In genomic region chr5:122324608-122325431, GRCm38 (mm10) we compare ENCODE assay signal across 9 mouse cellular contexts. TPM values are rescaled to one million over a fixed set of nuclear protein-coding genes. Genes with fewer than 3 reads are reported as not detected.
DNase-seq lines count a peak whose midpoint lies in the region; TF ChIP-seq lines count a peak whose summit lies in the region.
"Had no signal": no experiment of that assay in that cellular context is flagged by ENCODE, and none has a peak within 500 bp of the region (broad histone marks: within the 10 kb centered on the region; RNA-seq: fewer than 3 reads in every experiment).

No protein-coding gene starts in this region.

- peak; percentile 75 for DNase-seq in adrenal gland, adult 2 months
- DNase-seq in cerebellum, adult 18-20 months: peak; percentile 90 to 94
- peak; percentile 65 to 81 for DNase-seq in layer of hippocampus, adult 2 months (ENCODE audit: low spot score in 2 of 2)
- DNase-seq in lung, postnatal 14 days: peak; percentile 47
- DNase-seq in embryo, embryonic 10 days (ENCODE audit: low spot score): no peak
- no peak for DNase-seq in spleen, postnatal 4 days (ENCODE audit: low spot score in 2 of 2)
- DNase-seq in kidney, postnatal 10 days: no peak
- DNase-seq: gastrocnemius, postnatal 14 days; thymus, postnatal 4 days had no signal

- H3K27ac ChIP-seq in layer of hippocampus, adult 2 months: peak overlapping the region; percentile 88

- peak; percentile 50 for TF ChIP-seq CTCF in layer of hippocampus, adult 2 months (conservative IDR thresholded peaks at IDR 0.05)

- peak overlapping the region; percentile 8; the same call in 1 of the 2 replicates for H3K4me3 ChIP-seq in layer of hippocampus, adult 2 months

RNA-seq across cellular contexts. Expression of gene Rad9b, which starts 29.2 kb away (rescaled TPM):
- total RNA-seq in adrenal gland, adult 2 months (2021): 1 to 10 TPM; 1.9 to 2.8 TPM
- 2.3 and 2.4 TPM in 2 replicates for polyA plus RNA-seq in adrenal gland, adult 2 months (2012; rRNA removed)
- total RNA-seq in layer of hippocampus, adult 2 months (2021): 1 to 10 TPM; 5.1 to 5.9 TPM

RNA-seq across cellular contexts. Expression of gene Vps29, which starts 29.3 kb away (rescaled TPM):
- 100 to 1,000 TPM; 128 to 165 TPM for total RNA-seq in adrenal gland, adult 2 months (2021)
- 13.1 and 18.5 TPM in 2 replicates for polyA plus RNA-seq in adrenal gland, adult 2 months (2012; rRNA removed)
- 100 to 1,000 TPM; 173 to 186 TPM for total RNA-seq in layer of hippocampus, adult 2 months (2021)

RNA-seq across cellular contexts. Expression of gene Pptc7, which starts 40.7 kb away (rescaled TPM):
- 10 to 100 TPM; 52.0 to 63.4 TPM for total RNA-seq in adrenal gland, adult 2 months (2021)
- polyA plus RNA-seq in adrenal gland, adult 2 months (2012; rRNA removed): 46.3 and 57.5 TPM in 2 replicates
- total RNA-seq in layer of hippocampus, adult 2 months (2021): 10 to 100 TPM; 39.8 to 41.1 TPM

RNA-seq across cellular contexts. Expression of gene Gpn3, which starts 46.9 kb away (rescaled TPM):
- total RNA-seq in adrenal gland, adult 2 months (2021): 10 to 100 TPM; 24.6 to 32.6 TPM
- polyA plus RNA-seq in adrenal gland, adult 2 months (2012; rRNA removed): 48.0 and 62.7 TPM in 2 replicates
- 10 to 100 TPM; 30.0 to 32.3 TPM for total RNA-seq in layer of hippocampus, adult 2 months (2021)

RNA-seq across cellular contexts. Expression of gene Fam216a, which starts 47.3 kb away (rescaled TPM):
- 10 to 100 TPM; 24.2 to 38.5 TPM for total RNA-seq in adrenal gland, adult 2 months (2021)
- 24.7 and 27.4 TPM in 2 replicates for polyA plus RNA-seq in adrenal gland, adult 2 months (2012; rRNA removed)
- total RNA-seq in layer of hippocampus, adult 2 months (2021): 10 to 100 TPM; 74.2 to 78.0 TPM

Comparison
In these comparisons a context has a peak if more than half of its experiments do, and no peak if none do; other contexts are left out.
1. DNase-seq: peak in adrenal gland, adult 2 months (single experiment), cerebellum, adult 18-20 months (2 of 2), layer of hippocampus, adult 2 months (2 of 2) and lung, postnatal 14 days (single experiment); none in embryo, embryonic 10 days (single experiment), spleen, postnatal 4 days (0 of 2) and kidney, postnatal 10 days (single experiment).